Mouse (Mus musculus) heart, embryonic 15.5 days (tissue): ENCODE measurements around the gene Elovl2. TPM values are rescaled to one million over a fixed set of nuclear protein-coding genes. Genes with fewer than 3 reads are reported as not detected.
A peak's percentile ranks its signal among the peaks of the same experiment; 100 is the strongest.
"Not testable (repeated sequence)": the region's sequence is repeated elsewhere in the genome, so short reads cannot be mapped to it uniquely, and the experiment has no call there.

ENCODE experiments used
- ATAC-seq: fragments of 200-750 bp; cut with Nextera tagmentation; replicated peaks from 2 replicates; pipeline ENCODE4 v1.8.0; 2017; ENCODE audit warnings: low read depth, moderate TSS enrichment; ENCODE audit not compliant: insufficient number of reproducible peaks, insufficient read depth, low FRiP score
- H3K27ac ChIP-seq: fragments of 300-500 bp; sonication (generic); 2 replicates; pipeline ENCODE4 v1.5.1; 2015; ENCODE audit warnings: mild to moderate bottlenecking, inconsistent platforms
- H3K27me3 ChIP-seq: fragments of 300-500 bp; sonication (generic); 2 replicates; pipeline ENCODE4 v1.6.1; 2015; ENCODE audit warnings: inconsistent platforms
- H3K36me3 ChIP-seq: fragments of 300-500 bp; sonication (generic); 2 replicates; pipeline ENCODE4 v1.6.1; 2015; ENCODE audit warnings: mild to moderate bottlenecking, inconsistent platforms
- H3K4me1 ChIP-seq: fragments of 300-500 bp; sonication (generic); replicated peaks from 2 replicates; pipeline ENCODE4 v1.6.1; 2015; ENCODE audit warnings: inconsistent platforms
- H3K4me2 ChIP-seq: fragments of 300-500 bp; sonication (generic); 2 replicates; pipeline ENCODE4 v1.6.1; 2015; ENCODE audit warnings: inconsistent platforms, mild to moderate bottlenecking, moderate library complexity
- H3K4me3 ChIP-seq: fragments of 300-500 bp; sonication (generic); 2 replicates; pipeline ENCODE4 v1.5.1; 2015; ENCODE audit warnings: mild to moderate bottlenecking, inconsistent platforms
- H3K9ac ChIP-seq: fragments of 300-500 bp; sonication (generic); 2 replicates; pipeline ENCODE4 v1.6.1; 2015; ENCODE audit warnings: mild to moderate bottlenecking, inconsistent platforms
- H3K9me3 ChIP-seq: fragments of 300-500 bp; sonication (generic); replicated peaks from 2 replicates; pipeline ENCODE4 v1.6.1; 2016; ENCODE audit warnings: inconsistent platforms
- WGBS: fragments of 180-500 bp; shearing (Covaris S2); methylation state at CpG from one replicate; pipeline ENCODE4 v1.1.7; 2015; ENCODE audit warnings: mixed read lengths; 5-methylcytosine and 5-hydroxymethylcytosine counted together
- polyA plus RNA-seq: library from polyadenylated mRNA; unstranded; fragments of >200 nt; fragmentation: Nextera tagmentation; extraction: Ambion mirVana; gene quantifications from 2 replicates; pipeline ENCODE4 v1.2.1, GENCODE M21; 2015

The Elovl2 gene
- 0.59 and 1.3 TPM in 2 replicates for polyA plus RNA-seq

DNA sequence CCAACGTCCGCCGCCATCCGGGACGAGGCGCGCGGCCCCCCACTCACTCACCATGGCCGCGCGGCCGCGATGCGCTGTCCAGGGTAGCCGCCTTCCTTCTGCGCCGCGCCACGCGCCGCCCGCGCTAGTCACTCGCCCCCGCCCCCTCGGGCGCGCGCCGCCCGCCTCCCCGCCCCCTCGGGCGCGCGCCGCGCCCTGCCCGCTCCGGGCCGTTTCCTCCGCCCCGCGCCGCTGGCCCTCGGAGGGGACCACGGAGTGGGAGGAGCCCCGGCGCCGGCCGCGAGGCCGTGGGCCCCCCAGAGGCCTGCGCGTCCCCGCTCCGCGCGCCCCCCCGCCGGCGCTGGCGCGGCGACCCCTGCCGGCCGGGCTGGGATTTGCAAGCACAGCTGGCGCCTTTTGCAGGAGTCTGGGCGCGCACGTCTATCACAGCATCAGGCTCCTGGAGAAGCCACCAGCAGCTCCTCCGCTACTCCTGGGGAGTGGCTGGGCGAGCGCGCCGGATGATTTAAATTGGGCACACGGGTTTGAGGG, at the start of gene Elovl2:
TSS of gene Elovl2 (minus strand) at position 102 of the 531 bp plus-strand sequence.
- 2% methylated on average over 36 of the region's 77 CpGs for WGBS
- Histone ChIP-seq H3K4me3 (peak within 1 kb of the TSS; percentile 58), H3K4me1 (peaks cover 8% of the 10 kb centered on the region), H3K36me3 (no peaks in the 10 kb centered on the region), H3K9ac (peak within 1 kb of the TSS; percentile 37; the same call in 1 of the 2 replicates), H3K27me3 (no peaks in the 10 kb centered on the region), H3K4me2 (peak within 1 kb of the TSS; percentile 80), H3K9me3 (no peaks in the 10 kb centered on the region), H3K27ac (no peak within 1 kb of the TSS)
- peak; percentile 92 for ATAC-seq

DNA sequence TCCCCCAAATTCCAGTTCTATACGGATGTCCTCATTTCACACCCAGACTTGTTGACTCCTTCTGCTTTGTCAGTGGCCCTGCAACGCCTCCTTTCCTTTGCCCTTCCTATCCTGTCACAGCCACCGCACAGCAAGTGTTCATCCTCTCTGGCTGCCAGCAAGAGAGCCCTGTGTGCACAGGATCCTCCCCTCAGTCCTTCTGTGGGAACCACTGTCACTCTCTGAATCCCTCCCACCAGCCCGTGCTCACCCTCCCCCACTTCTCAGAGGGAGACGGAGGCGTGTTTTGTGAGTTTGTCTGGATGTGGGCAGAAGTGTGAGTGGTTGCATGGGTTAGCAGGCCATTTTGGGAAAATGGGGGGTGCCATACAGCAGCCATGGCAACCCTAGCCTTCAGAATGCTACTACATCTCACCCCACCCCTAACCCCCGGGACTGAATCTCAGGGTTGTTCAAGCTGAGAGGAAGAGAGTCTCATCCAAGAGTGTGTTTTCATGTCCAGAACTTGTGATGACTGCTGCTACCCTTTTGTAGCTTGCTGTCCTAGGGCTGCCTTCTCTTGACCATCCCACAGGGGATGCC, 47.7 kb upstream of the Elovl2 start:
- 0 out of 2 replicates have a peak overlapping the region, but pooled peaks have one; percentile 17 for H3K4me2 ChIP-seq
- peaks cover 5% of the 10 kb centered on the region for H3K4me1 ChIP-seq
- ATAC-seq, result 0 out of 2 replicates have a peak, but pooled peaks have one; percentile 55
- H3K4me3 ChIP-seq, result no peak overlapping the region
- 29% methylated on average over 7 of the region's 7 CpGs for WGBS
- H3K9ac ChIP-seq, result no peak overlapping the region
- no peaks in the 10 kb centered on the region for H3K27me3 ChIP-seq
- no peak overlapping the region for H3K27ac ChIP-seq
- H3K36me3 ChIP-seq, result no peaks in the 10 kb centered on the region
- H3K9me3 ChIP-seq, result no peaks in the 10 kb centered on the region

DNA sequence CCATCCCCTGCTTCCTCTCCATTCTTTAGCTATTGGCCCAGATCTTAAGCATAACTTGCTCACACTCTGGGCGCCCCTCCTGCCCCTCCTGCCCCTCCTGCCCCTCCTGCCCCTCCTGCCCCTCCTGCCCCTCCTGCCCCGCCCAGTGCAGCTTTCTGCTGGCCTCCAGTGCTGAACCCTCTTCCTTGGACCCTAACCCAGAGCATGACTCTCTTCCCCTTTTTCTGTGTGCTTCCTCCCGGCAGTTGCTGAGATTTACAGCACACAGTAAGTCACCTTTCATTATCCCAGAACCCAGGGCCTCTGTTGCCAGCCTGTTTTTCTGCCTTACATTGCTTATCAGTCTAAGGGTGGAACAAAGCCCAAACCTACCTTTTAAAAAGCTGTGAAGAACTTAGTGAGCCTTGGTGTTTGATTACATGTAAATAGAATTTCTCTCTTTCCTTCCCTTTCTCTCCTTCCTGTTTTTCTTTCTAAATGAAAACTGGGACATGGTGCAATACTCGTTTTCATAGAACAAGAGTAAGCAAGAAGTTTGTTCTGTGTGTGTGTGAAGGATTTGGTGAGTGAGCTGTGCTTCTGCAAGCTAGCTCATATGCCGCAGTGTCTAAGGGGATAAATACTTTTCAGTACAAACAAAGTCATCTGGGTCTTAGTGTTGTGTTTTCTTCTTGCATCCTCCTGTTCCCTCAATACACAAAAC, 43.2 kb upstream of the Elovl2 start:
- no peak overlapping the region for H3K4me3 ChIP-seq
- H3K4me2 ChIP-seq, result no peak overlapping the region
- no peaks in the 10 kb centered on the region for H3K9me3 ChIP-seq
- WGBS, result 75% methylated on average over 5 of the region's 5 CpGs
- H3K4me1 ChIP-seq, result peaks cover 5% of the 10 kb centered on the region
- H3K36me3 ChIP-seq, result no peaks in the 10 kb centered on the region
- no peak overlapping the region for H3K9ac ChIP-seq
- no peak for ATAC-seq
- no peak overlapping the region for H3K27ac ChIP-seq
- H3K27me3 ChIP-seq, result no peaks in the 10 kb centered on the region

DNA sequence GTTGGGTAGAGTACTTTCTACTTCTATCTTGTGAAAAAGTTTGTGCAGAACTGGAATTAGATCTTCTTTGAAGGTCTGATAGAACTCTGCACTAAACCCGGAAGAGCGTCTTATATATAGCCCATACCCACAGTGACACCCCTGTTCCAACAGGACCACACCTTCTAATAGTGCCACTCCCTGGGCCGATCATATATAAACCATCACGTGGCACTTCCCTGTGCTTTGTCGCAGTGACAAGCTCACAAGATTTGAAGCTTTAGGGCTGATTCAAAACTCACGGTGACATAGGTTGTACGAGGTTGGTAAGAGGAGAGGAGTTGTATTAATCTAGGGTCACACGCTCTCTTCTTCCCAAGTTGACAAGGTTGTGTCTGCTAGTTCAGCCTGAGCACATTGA, 41.4 kb upstream of the Elovl2 start:
- H3K4me2 ChIP-seq, H3K9me3 ChIP-seq, H3K36me3 ChIP-seq, H3K4me3 ChIP-seq, H3K9ac ChIP-seq, H3K4me1 ChIP-seq, H3K27ac ChIP-seq, H3K27me3 ChIP-seq, ATAC-seq: not testable (repeated sequence)
- WGBS, result 91% methylated on average over 8 of the region's 8 CpGs

GRCm38 (mm10) chr13:41257851-41258250, 37.6 kb upstream of the Elovl2 start:
- Histone ChIP-seq H3K9ac (no peak overlapping the region), H3K36me3 (no peaks in the 10 kb centered on the region), H3K27me3 (no peaks in the 10 kb centered on the region), H3K27ac (no peak overlapping the region), H3K4me2 (no peak overlapping the region), H3K4me3 (no peak overlapping the region), H3K9me3 (no peaks in the 10 kb centered on the region), H3K4me1 (peaks cover 3% of the 10 kb centered on the region; the same call in 1 of the 2 replicates)
- ATAC-seq, result no peak
- WGBS, result 61% methylated on average over 4 of the region's 4 CpGs

DNA sequence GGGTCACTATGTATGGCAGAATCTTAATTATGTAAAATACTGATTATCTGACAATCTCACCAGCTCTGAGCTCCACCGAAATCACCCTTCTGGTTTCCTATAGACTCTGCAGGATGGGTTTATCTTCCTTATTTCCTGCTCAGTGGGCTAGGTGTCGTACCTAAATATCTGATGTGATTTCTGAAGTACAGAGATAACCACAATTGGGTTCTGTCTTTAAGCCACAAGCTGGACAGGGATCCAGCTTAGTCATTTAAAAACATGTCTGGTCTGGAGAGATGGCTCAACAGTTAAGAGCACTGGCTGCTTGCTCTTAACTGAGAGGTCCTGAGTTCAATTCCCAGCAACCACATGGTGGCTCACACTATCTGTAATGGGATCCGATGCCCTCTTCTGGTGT, 36.8 kb upstream of the Elovl2 start:
- Histone ChIP-seq H3K9me3 (no peaks in the 10 kb centered on the region), H3K4me1 (peaks cover 3% of the 10 kb centered on the region; the same call in 1 of the 2 replicates), H3K4me2 (no peak overlapping the region), H3K36me3 (no peaks in the 10 kb centered on the region), H3K27me3 (no peaks in the 10 kb centered on the region), H3K27ac (no peak overlapping the region), H3K9ac (no peak overlapping the region), H3K4me3 (no peak overlapping the region)
- no peak for ATAC-seq
- WGBS, result 87% methylated on average over 3 of the region's 3 CpGs

DNA sequence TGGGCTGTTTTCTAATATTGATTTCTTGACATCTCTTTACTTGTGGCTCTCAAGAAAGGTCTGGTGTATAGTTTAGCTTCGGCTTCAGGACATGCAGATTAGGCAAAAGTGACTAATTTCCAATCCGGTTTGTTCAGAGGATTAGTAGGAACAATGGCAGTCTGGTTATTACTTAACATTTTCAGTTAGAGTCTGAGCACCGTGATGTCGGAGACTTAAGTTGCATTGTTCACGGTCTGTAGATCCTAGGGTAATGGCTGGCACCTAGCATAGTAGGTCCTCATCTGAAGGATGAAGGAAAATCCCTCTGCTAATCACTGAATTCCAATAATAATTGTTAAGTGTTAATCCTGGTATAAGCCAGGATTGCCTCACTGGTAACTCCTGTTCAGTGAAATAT, 35.9 kb upstream of the Elovl2 start:
- no peaks in the 10 kb centered on the region for H3K27me3 ChIP-seq
- no peaks in the 10 kb centered on the region for H3K36me3 ChIP-seq
- H3K4me3 ChIP-seq, result no peak overlapping the region
- H3K4me2 ChIP-seq, result no peak overlapping the region
- no peaks in the 10 kb centered on the region for H3K9me3 ChIP-seq
- no peak overlapping the region for H3K9ac ChIP-seq
- H3K4me1 ChIP-seq, result peaks cover 5% of the 10 kb centered on the region
- no peak for ATAC-seq
- no peak overlapping the region for H3K27ac ChIP-seq
- 93% methylated on average over 5 of the region's 5 CpGs for WGBS

DNA sequence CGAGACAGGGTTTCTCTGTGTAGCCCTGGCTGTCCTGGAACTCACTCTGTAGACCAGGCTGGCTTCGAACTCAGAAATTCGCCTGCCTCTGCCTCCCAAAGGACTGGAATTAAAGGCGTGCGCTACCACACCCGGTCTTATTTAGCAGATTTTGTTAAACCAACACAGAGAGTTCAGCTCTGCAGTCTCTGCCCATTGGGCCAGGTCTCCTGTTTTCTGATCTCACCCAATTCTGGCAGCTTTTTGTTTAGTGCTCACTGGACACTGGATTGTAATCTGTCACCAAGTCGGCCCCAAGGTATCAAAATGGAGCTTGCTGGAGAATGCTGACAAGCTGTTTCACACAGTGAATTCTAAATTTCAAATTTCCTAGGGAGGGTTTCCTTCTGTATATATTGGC, 32.5 kb upstream of the Elovl2 start:
- Histone ChIP-seq H3K4me1 (peaks cover 4% of the 10 kb centered on the region), H3K27me3 (no peaks in the 10 kb centered on the region), H3K9ac (no peak overlapping the region), H3K9me3 (no peaks in the 10 kb centered on the region), H3K27ac (no peak overlapping the region), H3K4me3 (no peak overlapping the region), H3K4me2 (no peak overlapping the region), H3K36me3 (no peaks in the 10 kb centered on the region)
- WGBS, result 91% methylated on average over 7 of the region's 7 CpGs
- ATAC-seq, result no peak

GRCm38 (mm10) chr13:41252141-41252540, 31.9 kb upstream of the Elovl2 start:
- no peaks in the 10 kb centered on the region for H3K36me3 ChIP-seq
- H3K4me1 ChIP-seq, result peaks cover 2% of the 10 kb centered on the region; the same call in 1 of the 2 replicates
- no peak overlapping the region for H3K4me2 ChIP-seq
- H3K9ac ChIP-seq, result no peak overlapping the region
- no peaks in the 10 kb centered on the region for H3K9me3 ChIP-seq
- no peak for ATAC-seq
- H3K4me3 ChIP-seq, result no peak overlapping the region
- H3K27me3 ChIP-seq, result no peaks in the 10 kb centered on the region
- 76% methylated on average over 6 of the region's 6 CpGs for WGBS
- no peak overlapping the region for H3K27ac ChIP-seq

- no peaks in the 10 kb centered on the region for H3K36me3 ChIP-seq
- H3K4me1 ChIP-seq, result peaks cover 2% of the 10 kb centered on the region; the same call in 1 of the 2 replicates
- H3K4me3 ChIP-seq, result no peak overlapping the region
- H3K9me3 ChIP-seq, result no peaks in the 10 kb centered on the region
- no peaks in the 10 kb centered on the region for H3K27me3 ChIP-seq
- ATAC-seq, result no peak
- no peak overlapping the region for H3K4me2 ChIP-seq
- H3K9ac ChIP-seq, result no peak overlapping the region
- 72% methylated on average over 5 of the region's 5 CpGs for WGBS
- no peak overlapping the region for H3K27ac ChIP-seq
Measured at GRCm38 (mm10) chr13:41251667-41252066, 31.5 kb upstream of the Elovl2 start.

GRCm38 (mm10) chr13:41251232-41251631, 31.0 kb upstream of the Elovl2 start:
- WGBS, result 93% methylated on average over 5 of the region's 5 CpGs
- not testable (repeated sequence) for H3K9ac ChIP-seq, H3K4me3 ChIP-seq, ATAC-seq, H3K4me1 ChIP-seq, H3K27me3 ChIP-seq, H3K9me3 ChIP-seq, H3K27ac ChIP-seq, H3K36me3 ChIP-seq
- peak overlapping the region; percentile 84 for H3K4me2 ChIP-seq
